Mouse (Mus musculus) CH12.LX (cell line): Measurements from ENCODE around the gene Tpm4. TPM values are rescaled to one million over a fixed set of nuclear protein-coding genes. Genes with fewer than 3 reads are reported as not detected.

Experiments used
- DNase-seq: peaks from one replicate; pipeline ENCODE4 v3.0.0-alpha.2; 2013; ENCODE audit errors: extremely low read depth
- H3K27ac ChIP-seq: 2 replicates; pipeline ENCODE4 v1.5.1; 2012; ENCODE audit warnings: low read depth, mild to moderate bottlenecking, control low read depth, moderate library complexity; ENCODE audit not compliant: insufficient read depth
- H3K27me3 ChIP-seq: replicated peaks from 2 replicates; pipeline ENCODE3; 2012; ENCODE audit warnings: inconsistent platforms
- H3K36me3 ChIP-seq, 2 experiments: replicated peaks in 1 of 2; 2 replicates each; pipeline versions ENCODE3 to v1.6.1; 2012; ENCODE audit warnings: inconsistent platforms in 1 of 2, low read length in 1 of 2, mild to moderate bottlenecking in 1 of 2, mixed read lengths in 1 of 2, moderate library complexity in 1 of 2; ENCODE audit not compliant: control insufficient read depth in 1 of 2, insufficient read depth in 1 of 2
- H3K4me1 ChIP-seq, 2 experiments: 2 replicates each; pipeline ENCODE4 v1.6.1; 2012; ENCODE audit warnings: inconsistent platforms in 1 of 2, moderate library complexity in 1 of 2; ENCODE audit not compliant: insufficient read depth in 2 of 2, control insufficient read depth in 1 of 2
- H3K4me2 ChIP-seq: 2 replicates; pipeline ENCODE4 v1.6.1; 2012; ENCODE audit warnings: low read depth, mild to moderate bottlenecking, control low read depth; ENCODE audit not compliant: poor library complexity, insufficient read depth, severe bottlenecking
- H3K4me3 ChIP-seq, 3 experiments: fragments of 150-350 bp in 1 of 3; sonication (generic) in 1 of 3; replicated peaks in 1 of 3; 2 replicates each; pipeline versions ENCODE3 to v1.5.1; 2011 to 2012; ENCODE audit warnings: low read depth in 2 of 3, low read length in 2 of 3, mild to moderate bottlenecking in 2 of 3, moderate library complexity in 2 of 3, control low read depth in 1 of 3, improper control_type of control experiment in 1 of 3, inconsistent platforms in 1 of 3, mixed read lengths in 1 of 3; ENCODE audit not compliant: poor library complexity in 1 of 3
- H3K79me2 ChIP-seq: replicated peaks from 2 replicates; pipeline ENCODE4 v1.6.1; 2012; ENCODE audit warnings: mild to moderate bottlenecking, moderate library complexity; ENCODE audit not compliant: control insufficient read depth, poor library complexity, insufficient read depth, severe bottlenecking; ENCODE audit errors: extremely low read depth
- H3K9ac ChIP-seq: 2 replicates; pipeline ENCODE4 v1.6.1; 2012; ENCODE audit warnings: low read depth, mild to moderate bottlenecking, control low read depth, moderate library complexity; ENCODE audit not compliant: insufficient read depth
- H3K9me3 ChIP-seq: replicated peaks from 2 replicates; pipeline ENCODE3; 2012; ENCODE audit warnings: low read length, inconsistent platforms, mixed read lengths
- BHLHE40 ChIP-seq: IDR thresholded peaks from 2 replicates; pipeline ENCODE4 v1.6.1; 2011; ENCODE audit warnings: mild to moderate bottlenecking, low read depth, low read length, improper control_type of control experiment
- CHD1 ChIP-seq: IDR thresholded peaks from 2 replicates; pipeline ENCODE4 v1.6.1; 2012; ENCODE audit warnings: low read depth, low read length, improper control_type of control experiment, inconsistent platforms
- CHD2 ChIP-seq: IDR thresholded peaks from 2 replicates; pipeline ENCODE4 v1.6.1; 2011; ENCODE audit warnings: low read length, improper control_type of control experiment
- CTCF ChIP-seq, 2 experiments: IDR thresholded peaks in 1 of 2; conservative IDR thresholded peaks in 1 of 2; 2 replicates each; pipeline ENCODE4 v1.5.1; 2011 to 2012; ENCODE audit warnings: low read depth in 2 of 2, low read length in 2 of 2, improper control_type of control experiment in 1 of 2, inconsistent platforms in 1 of 2, mild to moderate bottlenecking in 1 of 2, moderate library complexity in 1 of 2
- E2F4 ChIP-seq: IDR thresholded peaks from 2 replicates; pipeline ENCODE4 v1.6.1; 2011; ENCODE audit warnings: low read depth, low read length, improper control_type of control experiment; ENCODE audit not compliant: insufficient replicate concordance
- EP300 ChIP-seq: IDR thresholded peaks from 2 replicates; pipeline ENCODE4 v1.6.1; 2011; ENCODE audit warnings: low read length, improper control_type of control experiment
- GABPA ChIP-seq: IDR thresholded peaks from 2 replicates; pipeline ENCODE4 v1.6.1; 2012; ENCODE audit warnings: low read depth, low read length, improper control_type of control experiment, inconsistent platforms; ENCODE audit not compliant: insufficient replicate concordance
- JUN ChIP-seq: IDR thresholded peaks from 2 replicates; pipeline ENCODE4 v1.6.1; 2011; ENCODE audit warnings: low read depth, mild to moderate bottlenecking, low read length, improper control_type of control experiment, moderate library complexity; ENCODE audit not compliant: insufficient read depth
- JUND ChIP-seq: conservative IDR thresholded peaks from 2 replicates; pipeline ENCODE4 v1.6.1; 2011; ENCODE audit warnings: low read depth, low read length, improper control_type of control experiment
- MAFK ChIP-seq: IDR thresholded peaks from 2 replicates; pipeline ENCODE4 v1.6.1; 2011; ENCODE audit warnings: low read length, improper control_type of control experiment; ENCODE audit not compliant: insufficient replicate concordance
- MAX ChIP-seq: IDR thresholded peaks from 2 replicates; pipeline ENCODE4 v1.6.1; 2011; ENCODE audit warnings: low read length, improper control_type of control experiment
- MAZ ChIP-seq: IDR thresholded peaks from 2 replicates; pipeline ENCODE4 v1.6.1; 2012; ENCODE audit warnings: low read depth, mild to moderate bottlenecking, inconsistent platforms, low read length, improper control_type of control experiment, moderate library complexity
- MEF2A ChIP-seq: IDR thresholded peaks from 2 replicates; pipeline ENCODE4 v1.6.1; 2014; ENCODE audit warnings: low read depth, mild to moderate bottlenecking, inconsistent platforms, low read length, improper control_type of control experiment, borderline replicate concordance
- MXI1 ChIP-seq: IDR thresholded peaks from 2 replicates; pipeline ENCODE4 v1.6.1; 2011; ENCODE audit warnings: mild to moderate bottlenecking, low read depth, low read length, improper control_type of control experiment
- MYC ChIP-seq: IDR thresholded peaks from 2 replicates; pipeline ENCODE4 v1.6.1; 2011; ENCODE audit warnings: low read depth, mild to moderate bottlenecking, improper control_type of control experiment, low read length
- NELFE ChIP-seq: IDR thresholded peaks from 2 replicates; pipeline ENCODE4 v1.6.1; 2011; ENCODE audit warnings: low read depth, low read length, improper control_type of control experiment
- NRF1 ChIP-seq: IDR thresholded peaks from 2 replicates; pipeline ENCODE4 v1.6.1; 2014; ENCODE audit warnings: low read depth, mild to moderate bottlenecking, inconsistent platforms, low read length, improper control_type of control experiment, moderate library complexity
- POLR2A ChIP-seq: IDR thresholded peaks from 2 replicates; pipeline ENCODE4 v1.6.1; 2011; ENCODE audit warnings: low read depth, mild to moderate bottlenecking, improper control_type of control experiment, low read length
- RAD21 ChIP-seq: IDR thresholded peaks from 2 replicates; pipeline ENCODE4 v1.6.1; 2011; ENCODE audit warnings: low read depth, mild to moderate bottlenecking, low read length, improper control_type of control experiment, moderate library complexity
- RCOR1 ChIP-seq: conservative IDR thresholded peaks from 2 replicates; pipeline ENCODE4 v1.6.1; 2012; ENCODE audit warnings: low read depth, mild to moderate bottlenecking, inconsistent platforms, low read length, improper control_type of control experiment
- SMC3 ChIP-seq: IDR thresholded peaks from 2 replicates; pipeline ENCODE4 v1.6.1; 2011; ENCODE audit warnings: low read depth, low read length, improper control_type of control experiment
- TBP ChIP-seq: conservative IDR thresholded peaks from 2 replicates; pipeline ENCODE4 v1.6.1; 2011; ENCODE audit warnings: low read depth, low read length, improper control_type of control experiment
- TCF12 ChIP-seq: IDR thresholded peaks from 2 replicates; pipeline ENCODE4 v1.6.1; 2014; ENCODE audit warnings: low read depth, mild to moderate bottlenecking, inconsistent platforms, low read length, improper control_type of control experiment
- USF2 ChIP-seq: conservative IDR thresholded peaks from 2 replicates; pipeline ENCODE4 v1.6.1; 2011; ENCODE audit warnings: low read depth, low read length, improper control_type of control experiment
- ZMIZ1 ChIP-seq: IDR thresholded peaks from 2 replicates; pipeline ENCODE4 v1.6.1; 2012; ENCODE audit warnings: low read depth, mild to moderate bottlenecking, inconsistent platforms, low read length, improper control_type of control experiment
- dilution Hi-C: fragments of 300-500 bp; cut with MboI; formaldehyde crosslinking; loops from 2 replicates; pipeline ENCODE4 v1.14.3; 2020; ENCODE audit warnings: low sequenced_read_pairs; ENCODE audit not compliant: extremely low pct_unique_long_range_greater_than_20kb, extremely low pct_ligation_motif_present
- in situ Hi-C: fragments of 300-500 bp; cut with MboI; formaldehyde crosslinking; loops from 3 replicates; pipeline ENCODE4 v1.14.3; 2019; ENCODE audit warnings: low sequenced_read_pairs, low pct_ligation_motif_present, low pct_unique_long_range_greater_than_20kb, mixed read lengths
- polyA plus RNA-seq: library from polyadenylated mRNA; unstranded; fragments of >175 nt; gene quantifications from 2 replicates; pipeline ENCODE4 v1.2.1, GENCODE M21; 2012; ENCODE audit warnings: low read depth; ENCODE audit not compliant: insufficient read length
- total RNA-seq, 2 experiments: library from RNA; depleted of rRNA; stranded (reverse); fragments of 300-350 nt in 1 of 2; fragments of >200 nt in 1 of 2; gene quantifications; 2 replicates each; pipeline ENCODE4 v1.2.3; 2012 to 2014

Tpm4 gene
- total and polyA plus RNA-seq, 3 experiments: 96.2 to 284 (median 203) TPM

GRCm38 (mm10) chr8:72105165-72105564 is 29.6 kb upstream of the Tpm4 start:
- H3K27ac ChIP-seq: no peak overlapping the region
- TF ChIP-seq RAD21 (peak; percentile 49), E2F4 (no peak), JUND (no peak), MAFK (no peak), TCF12 (no peak), JUN (no peak), CHD1 (no peak), RCOR1 (no peak), NELFE (no peak), NRF1 (no peak), MAX (no peak), CHD2 (no peak), GABPA (no peak), MEF2A (no peak), MXI1 (no peak), MYC (no peak), MAZ (no peak), CTCF (conservative IDR thresholded peaks at IDR 0.05 in 1 of 2, IDR thresholded peaks at IDR 0.05 in 1 of 2; ENCODE audit: low read depth in 2 of 2, low read length in 2 of 2) (peak; percentile 33 to 57; a peak in 3 of 4 replicates), BHLHE40 (no peak), ZMIZ1 (no peak), POLR2A (no peak), SMC3 (peak; percentile 24; the same call in 1 of the 2 replicates), TBP (no peak), USF2 (no peak), EP300 (no peak)
- TF ChIP-seq, all 38 proteins: peak for 3
- Histone ChIP-seq H3K4me1 (no peaks in the 10 kb centered on the region), H3K4me3 (no peak overlapping the region), H3K27me3 (peaks cover 4% of the 10 kb centered on the region), H3K79me2 (no peaks in the 10 kb centered on the region), H3K36me3 (no peaks in the 10 kb centered on the region), H3K9ac (no peak overlapping the region), H3K9me3 (no peaks in the 10 kb centered on the region), H3K4me2 (no peak overlapping the region)
- DNase-seq: no peak
- in situ Hi-C loops (loop anchor here (25.0 kb wide), 1 partner anchor 968 kb away; no protein-coding TSS in a partner anchor), dilution Hi-C loops (no loop called here)
